Mouse (Mus musculus) inflammation-experienced regulatory T-cells, adult 16 weeks (primary cell): ENCODE results near the gene Jpt1. TPM values are rescaled to one million over a fixed set of nuclear protein-coding genes. Genes with fewer than 3 reads are reported as not detected.

ENCODE experiments used
- polyA plus RNA-seq: library from polyadenylated mRNA; unstranded; fragments of 100-300 nt; shearing (Covaris generic); gene quantifications from one replicate; pipeline ENCODE4 v1.2.1, GENCODE M21; 2017

The Jpt1 gene
- polyA plus RNA-seq = 685 TPM

GRCm38 (mm10) chr11:115514238-115514663 is at the start of gene Jpt1:
TSS of gene Jpt1 (minus strand) at chr11:115514387.

GRCm38 (mm10) chr11:115536038-115536681 is 22.0 kb upstream of the Jpt1 start, which contains the start of gene Sumo2:
TSS of gene Sumo2 (minus strand) at chr11:115536276.

GRCm38 (mm10) chr11:115491356-115492083 is 22.7 kb downstream of the Jpt1 start, which contains the start of gene Nt5c:
TSS of gene Nt5c (minus strand) at chr11:115491862.

GRCm38 (mm10) chr11:115475025-115475757 is 39.0 kb downstream of the Jpt1 start, which contains the start of gene Armc7:
TSS of gene Armc7 (plus strand) at chr11:115475667.

GRCm38 (mm10) chr11:115462243-115462891 is 51.8 kb downstream of the Jpt1 start, which contains the start of gene Slc16a5:
TSS of gene Slc16a5 (plus strand) at chr11:115462474.

Other genes starting within 250 kb of the Jpt1 start
- not detected for gene Grin2c, start 247.1 kb downstream of the Jpt1 start, polyA plus RNA-seq
- gene Fdxr, start 237.3 kb downstream of the Jpt1 start, polyA plus RNA-seq = 39.5 TPM
- 1.1 TPM for gene Fads6, start 216.7 kb downstream of the Jpt1 start, polyA plus RNA-seq
- gene Otop2, start 207.2 kb downstream of the Jpt1 start, polyA plus RNA-seq = not detected
- not detected for gene Ush1g, start 192.3 kb downstream of the Jpt1 start, polyA plus RNA-seq
- gene Otop3, start 179.7 kb downstream of the Jpt1 start, polyA plus RNA-seq = not detected
- gene Hid1, start 146.6 kb downstream of the Jpt1 start, polyA plus RNA-seq = 8.4 TPM
- not detected for gene Cdr2l, start 132.5 kb downstream of the Jpt1 start, polyA plus RNA-seq
- 162 TPM for gene Mrpl58, start 110.6 kb downstream of the Jpt1 start, polyA plus RNA-seq
- 711 TPM for gene Atp5h, start 94.4 kb downstream of the Jpt1 start, polyA plus RNA-seq
- 4.6 TPM for gene Kctd2, start 94.3 kb downstream of the Jpt1 start, polyA plus RNA-seq
- gene Trim80, start 73.8 kb downstream of the Jpt1 start, polyA plus RNA-seq = not detected
- gene Slc16a5, start 51.9 kb downstream of the Jpt1 start, polyA plus RNA-seq = 11.0 TPM
- 120 TPM for gene Armc7, start 38.7 kb downstream of the Jpt1 start, polyA plus RNA-seq
- 367 TPM for gene Nt5c, start 22.5 kb downstream of the Jpt1 start, polyA plus RNA-seq
- gene Sumo2, start 21.9 kb upstream of the Jpt1 start, polyA plus RNA-seq = 796 TPM
- 102 TPM for gene Nup85, start 50.0 kb upstream of the Jpt1 start, polyA plus RNA-seq
- gene Mrps7, start 89.5 kb upstream of the Jpt1 start, polyA plus RNA-seq = 71.9 TPM
- 67.8 TPM for gene Gga3, start 89.7 kb upstream of the Jpt1 start, polyA plus RNA-seq
- gene Mif4gd, start 98.6 kb upstream of the Jpt1 start, polyA plus RNA-seq = 228 TPM
- 86.8 TPM for gene Slc25a19, start 113.9 kb upstream of the Jpt1 start, polyA plus RNA-seq
- 12.8 TPM for gene Grb2, start 194.2 kb upstream of the Jpt1 start, polyA plus RNA-seq